Mouse (Mus musculus) stomach, embryonic 16.5 days (tissue): ENCODE measurements at regions not wholly inside any gene's neighbourhood (a gene's known extent, or its start where the extent isn't known, plus 50 kb on each side); places are given as distances from the start of the nearest gene placed in this dataset.

Experiments used
- ATAC-seq: fragments of 200-750 bp; cut with Nextera tagmentation; 2 replicates; pipeline ENCODE4 v1.8.0; 2017; ENCODE audit warnings: moderate number of reproducible peaks, moderate TSS enrichment; ENCODE audit not compliant: insufficient read depth, low FRiP score
- H3K27ac ChIP-seq: fragments of 300-500 bp; sonication (generic); 2 replicates; pipeline ENCODE4 v1.5.1; 2014; ENCODE audit warnings: low read length
- H3K27me3 ChIP-seq: fragments of 300-500 bp; sonication (generic); 2 replicates; pipeline ENCODE4 v1.6.1; 2014; ENCODE audit warnings: low read length, control low read depth, mixed read lengths; ENCODE audit not compliant: control insufficient read depth, insufficient read depth
- H3K36me3 ChIP-seq: fragments of 300-500 bp; sonication (generic); 2 replicates; pipeline ENCODE4 v1.6.1; 2014; ENCODE audit warnings: low read length; ENCODE audit not compliant: control insufficient read depth, insufficient read depth
- H3K4me1 ChIP-seq: fragments of 300-500 bp; sonication (generic); 2 replicates; pipeline ENCODE4 v1.6.1; 2014; ENCODE audit warnings: low read length, control low read depth, mixed read lengths; ENCODE audit not compliant: control insufficient read depth, insufficient read depth
- H3K4me2 ChIP-seq: fragments of 300-500 bp; sonication (generic); 2 replicates; pipeline ENCODE4 v1.6.1; 2014; ENCODE audit warnings: low read depth, low read length, mixed read lengths
- H3K4me3 ChIP-seq: fragments of 300-500 bp; sonication (generic); replicated peaks from 2 replicates; pipeline ENCODE4 v1.5.1; 2014; ENCODE audit warnings: mild to moderate bottlenecking, low read length
- H3K9ac ChIP-seq: fragments of 300-500 bp; sonication (generic); 2 replicates; pipeline ENCODE4 v1.6.1; 2014; ENCODE audit warnings: low read length
- H3K9me3 ChIP-seq: fragments of 300-500 bp; sonication (generic); replicated peaks from 2 replicates; pipeline ENCODE4 v1.6.1; 2016; ENCODE audit warnings: low read length, control low read depth; ENCODE audit not compliant: control insufficient read depth
- WGBS: fragments of 180-500 bp; shearing (Covaris S2); extraction: QIAGEN DNeasy Blood & Tissue Kit; methylation state at CpG from one replicate; pipeline ENCODE4 v1.1.7; 2014; 5-methylcytosine and 5-hydroxymethylcytosine counted together

- H3K9ac ChIP-seq: no peak overlapping the region
- no peaks in the 10 kb centered on the region for H3K9me3 ChIP-seq
- H3K27me3 ChIP-seq: no peaks in the 10 kb centered on the region
- H3K4me2 ChIP-seq: no peak overlapping the region
- H3K4me3 ChIP-seq: no peak overlapping the region
- no peaks in the 10 kb centered on the region for H3K4me1 ChIP-seq
- H3K36me3 ChIP-seq: no peaks in the 10 kb centered on the region
- no peak overlapping the region for H3K27ac ChIP-seq
- WGBS: 81% methylated on average over 6 of the region's 6 CpGs
- no peak for ATAC-seq
Observed at GRCm38 (mm10) chr17:67569865-67570264, 62.7 kb downstream of the Lrrc30 start.

GRCm38 (mm10) chr17:67566216-67566615 lies 66.3 kb downstream of the Lrrc30 start:
- Histone ChIP-seq H3K4me3 (no peak overlapping the region), H3K9me3 (no peaks in the 10 kb centered on the region), H3K36me3 (no peaks in the 10 kb centered on the region), H3K9ac (no peak overlapping the region), H3K27me3 (no peaks in the 10 kb centered on the region), H3K4me2 (no peak overlapping the region), H3K27ac (no peak overlapping the region), H3K4me1 (no peaks in the 10 kb centered on the region)
- no peak for ATAC-seq
- WGBS: 72% methylated on average over 11 of the region's 11 CpGs

- H3K27me3 ChIP-seq: no peaks in the 10 kb centered on the region
- ATAC-seq: no peak
- H3K4me1 ChIP-seq: no peaks in the 10 kb centered on the region
- WGBS: 24% methylated on average over 3 of the region's 3 CpGs
- no peaks in the 10 kb centered on the region for H3K9me3 ChIP-seq
- no peak overlapping the region for H3K4me3 ChIP-seq
- no peak overlapping the region for H3K9ac ChIP-seq
- H3K4me2 ChIP-seq: no peak overlapping the region
- no peak overlapping the region for H3K27ac ChIP-seq
- no peaks in the 10 kb centered on the region for H3K36me3 ChIP-seq
Observed at GRCm38 (mm10) chr17:67565746-67566145, 66.8 kb downstream of the Lrrc30 start.

- Histone ChIP-seq H3K9ac (no peak overlapping the region), H3K4me3 (no peak overlapping the region), H3K9me3 (no peaks in the 10 kb centered on the region), H3K4me1 (no peaks in the 10 kb centered on the region), H3K36me3 (no peaks in the 10 kb centered on the region), H3K27ac (no peak overlapping the region), H3K27me3 (no peaks in the 10 kb centered on the region), H3K4me2 (no peak overlapping the region)
- 42% methylated on average over 3 of the region's 3 CpGs for WGBS
- ATAC-seq: no peak
Observed at GRCm38 (mm10) chr17:67564845-67565244, 67.7 kb downstream of the Lrrc30 start.

- no peaks in the 10 kb centered on the region for H3K9me3 ChIP-seq
- 72% methylated on average over 7 of the region's 7 CpGs for WGBS
- H3K4me1 ChIP-seq: no peaks in the 10 kb centered on the region
- no peak for ATAC-seq
- no peak overlapping the region for H3K27ac ChIP-seq
- no peak overlapping the region for H3K9ac ChIP-seq
- no peak overlapping the region for H3K4me2 ChIP-seq
- no peaks in the 10 kb centered on the region for H3K36me3 ChIP-seq
- H3K4me3 ChIP-seq: no peak overlapping the region
- H3K27me3 ChIP-seq: no peaks in the 10 kb centered on the region
Observed at GRCm38 (mm10) chr17:67563036-67563435, 69.5 kb downstream of the Lrrc30 start.

- WGBS: 55% methylated on average over 4 of the region's 4 CpGs
- no peak for ATAC-seq
- no peak overlapping the region for H3K4me3 ChIP-seq
- H3K9ac ChIP-seq: no peak overlapping the region
- H3K4me2 ChIP-seq: no peak overlapping the region
- H3K36me3 ChIP-seq: no peaks in the 10 kb centered on the region
- H3K9me3 ChIP-seq: no peaks in the 10 kb centered on the region
- H3K27me3 ChIP-seq: no peaks in the 10 kb centered on the region
- H3K4me1 ChIP-seq: no peaks in the 10 kb centered on the region
- peak overlapping the region; percentile 43; the same call in 1 of the 2 replicates for H3K27ac ChIP-seq
Observed at GRCm38 (mm10) chr17:67561802-67562201, 70.7 kb downstream of the Lrrc30 start.

- Histone ChIP-seq H3K36me3 (no peaks in the 10 kb centered on the region), H3K9ac (no peak overlapping the region), H3K27ac (no peak overlapping the region), H3K27me3 (no peaks in the 10 kb centered on the region), H3K9me3 (no peaks in the 10 kb centered on the region), H3K4me3 (no peak overlapping the region), H3K4me1 (no peaks in the 10 kb centered on the region), H3K4me2 (no peak overlapping the region)
- no peak for ATAC-seq
- WGBS: 55% methylated on average over 7 of the region's 7 CpGs
Observed at GRCm38 (mm10) chr17:67557351-67557870, 75.1 kb downstream of the Lrrc30 start.

- H3K4me1 ChIP-seq: peaks cover 4% of the 10 kb centered on the region; the same call in 1 of the 2 replicates
- no peak overlapping the region for H3K4me3 ChIP-seq
- no peak overlapping the region for H3K9ac ChIP-seq
- ATAC-seq: no peak
- no peak overlapping the region for H3K27ac ChIP-seq
- no peaks in the 10 kb centered on the region for H3K36me3 ChIP-seq
- no peaks in the 10 kb centered on the region; the same call in 1 of the 2 replicates for H3K9me3 ChIP-seq
- WGBS: 77% methylated on average over 21 of the region's 21 CpGs
- H3K27me3 ChIP-seq: no peaks in the 10 kb centered on the region
- H3K4me2 ChIP-seq: no peak overlapping the region
Observed at GRCm38 (mm10) chr17:67552581-67553139, 79.9 kb downstream of the Lrrc30 start.

GRCm38 (mm10) chr17:67548966-67549700 lies 83.4 kb downstream of the Lrrc30 start:
- H3K27me3 ChIP-seq: no peaks in the 10 kb centered on the region
- H3K36me3 ChIP-seq: no peaks in the 10 kb centered on the region
- no peak overlapping the region for H3K27ac ChIP-seq
- no peaks in the 10 kb centered on the region; the same call in 1 of the 2 replicates for H3K9me3 ChIP-seq
- no peak overlapping the region for H3K4me2 ChIP-seq
- no peak overlapping the region for H3K4me3 ChIP-seq
- no peak overlapping the region for H3K9ac ChIP-seq
- no peak for ATAC-seq
- H3K4me1 ChIP-seq: peaks cover 4% of the 10 kb centered on the region; the same call in 1 of the 2 replicates
- WGBS: 23% methylated on average over 11 of the region's 11 CpGs
